Mouse (Mus musculus): ENCODE results near the gene Cdadc1. TPM values are rescaled to one million over a fixed set of nuclear protein-coding genes. Genes with fewer than 3 reads are reported as not detected.
"Not testable (repeated sequence)": the region's sequence is repeated elsewhere in the genome, so short reads cannot be mapped to it uniquely, and the experiment has no call there.

Gene Cdadc1
- total RNA-seq, 2 experiments from 2014 or later: 29.3 to 38.0 TPM

DNA sequence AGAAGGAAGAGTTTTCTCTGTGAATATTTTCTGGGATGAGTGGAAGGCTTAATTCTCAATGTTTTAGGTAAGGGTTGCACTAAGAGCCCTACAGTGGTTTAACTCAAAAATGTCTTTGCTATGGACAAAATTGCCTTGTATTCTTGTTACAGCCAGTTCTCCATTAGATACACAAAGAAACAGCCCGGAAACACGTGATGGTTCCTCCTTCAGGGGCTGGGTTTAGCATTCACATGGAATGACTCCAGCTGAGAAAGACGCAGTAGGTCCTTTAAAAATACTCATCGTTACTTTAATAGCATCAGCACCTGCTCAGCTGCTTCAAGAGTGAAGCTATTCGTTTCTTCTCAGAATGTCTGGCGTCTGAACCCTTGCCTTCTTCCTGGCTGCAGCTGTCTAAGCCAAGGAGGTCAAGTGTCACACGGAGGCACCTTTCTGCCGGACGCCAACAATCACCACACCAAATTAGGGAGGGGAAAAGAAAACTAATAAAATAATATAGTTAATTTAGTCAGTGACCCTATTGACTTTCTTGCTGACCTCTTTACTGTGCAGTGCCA lies 26.6 kb upstream of the Cdadc1 start:
- DNase-seq: no peak
- intact Hi-C loops (cut with DNase I): no loop called here

DNA sequence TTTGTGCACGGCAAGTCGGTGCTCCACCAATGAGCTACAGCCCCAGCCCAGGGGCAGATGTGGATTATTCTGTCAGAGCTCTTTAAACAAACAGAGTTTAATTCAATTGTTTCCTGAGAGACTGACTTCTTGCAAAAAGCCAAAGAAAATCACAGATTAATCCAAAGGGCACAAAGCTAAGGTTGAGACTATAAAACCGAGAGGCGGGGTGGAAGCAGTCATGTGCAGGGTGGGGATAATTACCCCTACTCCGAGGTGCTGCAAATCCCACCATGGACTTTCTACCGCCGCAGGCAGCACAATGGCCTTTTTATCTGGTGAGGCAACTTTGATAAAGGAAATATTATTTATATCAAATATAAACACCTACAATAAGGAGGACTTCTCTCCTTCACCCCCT lies 19.0 kb upstream of the Cdadc1 start:
- no peak for DNase-seq

DNA sequence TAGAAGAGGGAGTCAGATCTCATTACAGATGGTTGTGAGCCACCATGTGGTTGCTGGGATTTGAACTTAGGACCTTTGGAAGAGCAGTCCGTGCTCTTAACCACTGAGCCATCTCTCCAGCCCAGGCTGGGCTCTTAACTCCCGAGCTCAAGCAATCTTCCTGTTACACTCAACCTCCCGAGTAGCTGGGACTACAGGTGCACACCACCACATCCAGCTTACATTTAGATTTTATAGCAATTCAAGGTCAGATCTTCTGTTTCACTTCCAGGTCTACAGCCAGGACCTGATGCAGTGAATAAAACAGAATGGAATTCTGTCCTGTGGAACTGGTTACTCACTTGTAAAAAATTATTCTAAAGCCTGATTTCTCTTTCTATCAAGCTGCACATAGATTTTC lies 16.4 kb upstream of the Cdadc1 start:
- intact Hi-C loops (cut with DNase I); DNase-seq: not testable (repeated sequence)

More for the DNA sequence above, 19.0 kb upstream of the Cdadc1 start:
- intact Hi-C loops (cut with DNase I): no loop called here

DNA sequence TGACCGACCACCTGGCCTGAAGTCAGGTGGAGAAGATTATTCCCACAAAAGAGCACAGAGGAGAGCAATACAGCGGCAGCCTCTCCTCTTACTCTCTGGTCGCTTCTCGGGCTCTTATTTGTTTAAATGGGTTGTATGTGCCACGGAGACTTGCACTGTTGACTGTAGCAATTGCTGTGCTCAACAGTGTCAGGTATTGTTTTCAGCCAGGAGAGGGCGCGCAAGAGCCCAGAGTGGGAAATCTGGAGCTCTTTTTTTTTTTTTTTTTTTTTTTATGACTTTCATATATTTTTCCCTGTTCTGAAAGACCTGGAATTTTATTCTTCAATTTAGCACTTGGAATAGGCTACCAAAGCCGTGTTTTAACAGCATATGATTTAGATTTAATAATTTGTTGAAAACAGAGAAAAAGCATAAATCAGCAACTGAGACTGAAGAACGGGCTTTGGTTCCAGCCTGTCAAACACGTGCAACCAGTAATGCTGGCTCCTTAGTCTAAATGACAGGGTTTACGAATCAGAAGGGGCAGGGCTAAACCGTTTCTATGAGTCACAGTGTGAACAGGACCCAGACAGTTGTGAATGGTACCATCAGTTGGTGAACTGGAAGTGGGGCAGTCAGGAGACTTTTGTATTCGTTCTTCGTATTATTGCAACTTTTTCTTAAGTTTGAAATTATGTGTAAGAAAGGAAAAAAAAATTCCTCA lies 15.3 kb upstream of the Cdadc1 start:
- intact Hi-C loops (cut with DNase I): no loop called here

DNA sequence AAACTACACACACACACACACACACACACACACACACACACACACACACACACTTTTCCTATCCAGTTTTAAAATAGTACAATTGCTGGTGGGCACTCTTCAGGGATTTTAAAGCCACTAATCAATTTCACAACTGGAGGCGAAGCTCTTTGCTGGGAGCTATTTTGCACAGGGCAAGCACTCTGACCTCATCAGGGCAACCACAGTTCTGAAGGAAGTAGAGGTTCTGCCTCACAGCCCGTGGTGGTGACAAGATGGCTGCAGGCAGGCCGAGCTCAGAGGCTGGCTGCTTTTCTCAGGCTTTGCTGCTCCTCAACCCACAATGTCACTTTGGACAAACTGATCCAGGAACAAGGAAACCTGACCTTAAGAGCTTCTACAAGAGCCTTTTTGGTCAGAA lies 9.3 kb upstream of the Cdadc1 start:
- DNase-seq: no peak
- intact Hi-C loops (cut with DNase I): loop anchor here (2.0 kb wide), 1 partner anchor 336 kb away; no protein-coding TSS in a partner anchor

More for the DNA sequence above, 15.3 kb upstream of the Cdadc1 start:
- peak in 1 of 2 experiments; percentile 62 for DNase-seq

DNA sequence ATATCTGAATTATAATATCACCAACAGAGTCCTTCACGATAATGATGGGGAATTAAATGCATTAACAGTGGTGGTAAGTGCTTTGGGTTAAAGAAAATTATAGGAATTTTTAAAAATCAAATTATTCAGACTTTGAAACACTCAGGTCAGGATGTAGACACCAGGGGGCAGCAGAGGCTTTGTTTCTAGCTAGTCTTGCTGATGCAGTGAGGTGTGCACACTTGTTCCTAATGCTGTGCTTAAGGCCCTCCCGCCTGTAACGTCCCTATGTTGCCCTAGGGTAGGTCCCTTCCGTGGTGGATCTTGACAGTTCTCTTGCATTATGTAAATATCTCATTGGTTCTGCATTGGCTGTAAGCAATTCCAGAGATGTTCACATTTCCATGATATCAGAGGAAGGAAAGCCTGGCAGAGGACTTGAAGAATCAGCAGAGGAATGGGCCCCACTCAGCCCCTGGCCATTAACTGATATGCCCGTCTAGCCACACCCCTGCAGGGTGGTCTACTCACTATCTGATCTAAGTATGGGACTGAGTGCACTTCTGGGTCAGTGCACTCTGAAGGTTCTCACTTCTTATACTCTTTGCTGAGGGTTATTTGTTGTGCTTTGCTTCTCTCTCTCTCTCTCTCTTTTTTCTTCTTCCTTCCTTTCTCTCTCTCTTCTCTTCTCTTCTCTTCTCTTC lies 8.1 kb upstream of the Cdadc1 start:
- DNase-seq: peak in 1 of 2 experiments; percentile 59
- intact Hi-C loops (cut with DNase I): loop anchor here (2.0 kb wide), 2 partner anchors 337 to 413 kb away; no protein-coding TSS in a partner anchor

DNA sequence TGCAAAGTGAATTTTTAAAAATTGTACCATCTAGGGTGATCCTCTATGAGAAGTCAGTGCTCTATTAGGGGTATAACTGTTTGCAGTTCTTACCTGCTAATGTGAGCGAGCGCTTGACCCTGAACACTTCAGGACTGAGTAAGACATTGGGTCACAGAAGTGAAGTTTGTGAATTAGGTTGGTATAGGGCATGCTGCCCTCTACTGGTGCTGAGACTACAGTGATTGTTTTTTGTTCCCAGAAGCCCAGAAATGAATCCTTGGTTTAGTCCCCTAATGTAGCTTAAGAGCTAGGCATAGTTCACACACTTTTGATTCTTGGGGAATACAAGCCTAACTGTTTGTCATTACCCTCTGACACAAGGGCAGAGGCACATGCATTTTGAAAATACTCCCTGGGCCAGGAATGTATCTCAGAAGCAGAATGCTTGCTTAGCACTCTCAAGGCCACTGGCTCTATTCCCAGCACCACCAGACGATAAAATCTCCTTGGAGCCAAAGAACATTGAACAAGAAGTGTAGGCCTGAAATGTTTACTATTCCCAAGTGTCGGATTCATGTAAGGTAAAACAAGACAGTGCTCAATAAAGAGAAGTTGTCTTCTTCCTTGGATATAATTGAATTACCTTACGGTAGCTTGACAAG lies 6.4 kb upstream of the Cdadc1 start:
- intact Hi-C loops (cut with DNase I): loop anchor here (2.0 kb wide), 1 partner anchor 415 kb away; no protein-coding TSS in a partner anchor
- no peak for DNase-seq

DNA sequence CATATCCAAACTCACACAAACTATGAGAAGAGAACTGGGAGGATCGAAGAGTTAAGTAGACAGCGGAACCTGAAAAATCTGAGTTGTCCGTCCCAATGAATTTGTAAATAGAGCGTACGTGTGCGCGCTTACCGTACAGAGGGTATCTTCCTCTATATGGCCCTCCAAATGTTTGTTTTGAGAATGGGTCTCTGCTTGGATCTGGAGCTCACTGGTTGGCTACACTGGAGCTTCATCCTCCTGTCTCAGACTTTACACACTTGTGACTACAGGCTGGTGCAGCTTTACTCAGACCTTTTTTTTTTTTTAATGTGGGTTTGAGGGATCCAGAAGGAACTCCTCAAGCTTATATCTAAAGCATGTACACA lies 485 bp upstream of the Cdadc1 start:
- no peak for DNase-seq
- intact Hi-C loops (cut with DNase I): loop anchor here (5.0 kb wide), 1 partner anchor 649 kb away; no protein-coding TSS in a partner anchor

DNA sequence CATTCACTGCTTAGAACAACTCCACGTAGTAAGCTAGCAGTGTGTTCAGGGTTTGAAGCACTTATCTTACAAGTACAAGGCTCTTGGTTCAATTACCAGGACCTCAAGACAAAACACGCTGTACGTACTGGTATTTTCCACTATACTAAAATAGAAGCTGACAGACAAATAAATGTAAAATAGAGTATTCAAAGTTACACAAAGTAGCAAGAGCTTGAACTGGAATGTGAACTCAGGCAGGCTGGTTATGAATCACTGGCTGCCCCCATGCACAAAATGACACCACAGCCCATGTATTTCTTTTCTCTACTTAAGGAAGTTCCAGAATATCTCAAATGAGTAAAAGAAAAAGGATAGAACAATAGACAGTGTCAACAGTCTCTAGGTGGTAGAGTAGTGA lies 2.8 kb downstream of the Cdadc1 start:
- intact Hi-C loops (cut with DNase I): loop anchor here (5.0 kb wide), 1 partner anchor 652 kb away; no protein-coding TSS in a partner anchor
- DNase-seq: no peak

DNA sequence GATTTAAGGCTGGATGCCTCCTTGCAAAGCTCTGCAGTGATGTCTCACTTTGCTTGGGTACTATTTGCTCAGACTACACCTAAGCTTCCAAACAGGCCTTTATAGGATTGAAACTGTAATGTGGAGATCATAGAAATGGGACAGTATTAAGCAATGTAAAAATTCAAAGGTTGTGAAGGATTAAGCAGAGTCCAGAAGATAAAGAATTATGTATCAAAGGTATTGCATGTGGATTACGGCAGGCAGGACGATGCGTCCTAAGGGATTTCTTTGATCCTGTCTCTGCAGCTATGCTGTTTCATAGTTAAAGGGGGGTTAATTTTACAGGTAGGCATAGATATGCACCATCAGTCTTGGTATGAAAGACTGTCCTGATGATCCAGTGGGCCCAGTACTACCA lies 5.2 kb downstream of the Cdadc1 start:
- DNase-seq: no peak
- intact Hi-C loops (cut with DNase I): no loop called here

DNA sequence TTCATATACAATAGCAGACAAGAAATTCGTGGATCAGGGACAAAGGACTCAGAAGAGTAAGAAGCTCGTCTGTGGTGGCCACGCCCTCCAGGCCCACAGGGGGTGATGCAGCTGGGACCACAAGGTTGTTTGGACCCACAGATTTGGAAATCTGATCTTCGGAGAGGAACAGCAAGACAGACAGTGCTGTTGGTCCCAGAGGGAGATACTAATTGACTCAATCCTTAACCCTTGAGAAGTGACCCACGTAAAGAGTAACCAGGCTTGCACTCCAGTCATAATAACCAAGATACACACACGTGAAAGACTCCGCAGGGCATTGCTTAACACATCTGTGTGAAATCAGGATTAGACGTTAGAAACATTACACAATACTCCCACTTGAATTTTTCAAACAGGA lies 5.9 kb downstream of the Cdadc1 start:
- DNase-seq: no peak
- intact Hi-C loops (cut with DNase I): no loop called here

DNA sequence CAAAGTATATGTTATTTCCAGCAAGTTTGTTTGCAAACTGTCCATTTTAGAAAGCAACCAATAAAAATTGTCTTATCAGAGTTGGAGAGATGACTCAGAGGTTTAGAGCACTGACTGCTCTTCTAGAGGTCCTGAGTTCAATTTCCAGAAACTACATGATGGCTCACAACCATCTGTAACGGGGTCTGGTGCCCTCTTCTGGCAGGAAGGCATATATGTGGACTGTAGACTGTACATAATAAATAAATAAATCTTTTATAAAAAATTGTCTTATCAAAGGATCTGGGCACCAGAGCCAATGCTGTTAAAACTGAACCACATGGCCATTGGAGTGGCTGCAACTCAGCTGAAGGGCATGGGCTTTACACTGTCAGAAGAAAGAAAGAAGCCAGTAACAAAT lies 7.1 kb downstream of the Cdadc1 start:
- intact Hi-C loops (cut with DNase I): no loop called here
- DNase-seq: no peak

DNA sequence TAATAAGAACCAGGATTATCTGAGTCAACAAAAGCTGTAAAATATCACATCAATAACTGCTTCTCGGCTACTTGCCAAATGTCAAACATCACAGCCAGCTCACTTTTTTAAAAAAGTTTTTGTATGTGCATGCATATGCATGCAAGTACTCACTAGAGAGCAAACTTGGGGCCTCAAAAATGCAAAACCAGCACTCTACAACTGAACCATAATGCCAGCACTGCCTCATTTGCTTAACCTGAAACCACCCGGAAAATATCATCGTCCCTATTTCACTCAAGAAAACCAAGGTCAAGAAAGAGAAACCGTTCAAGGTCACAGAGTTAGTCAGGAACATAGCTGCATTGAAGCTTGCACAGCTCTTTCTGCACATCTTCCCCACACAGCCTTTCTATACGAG lies 21.4 kb downstream of the Cdadc1 start:
- DNase-seq: no peak
- intact Hi-C loops (cut with DNase I): no loop called here

DNA sequence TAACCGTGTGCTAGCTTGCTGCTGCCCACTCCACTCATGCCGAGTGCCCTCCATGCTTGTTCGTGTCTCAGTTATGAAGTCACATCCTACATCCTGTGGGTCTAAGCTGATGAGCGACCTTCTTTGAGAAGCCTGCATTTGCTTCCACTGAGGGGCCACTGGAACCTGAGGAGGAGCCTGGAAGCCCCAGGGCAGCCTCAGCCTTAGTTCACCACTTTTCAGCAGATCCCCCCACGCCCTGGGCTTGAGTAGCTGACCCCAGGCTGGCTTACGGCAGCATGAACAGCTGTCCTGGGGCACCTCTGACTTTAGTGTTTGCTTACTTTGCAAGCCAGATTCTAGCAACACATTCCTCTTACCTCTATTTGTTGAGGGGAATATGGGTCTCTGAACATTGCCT lies 31.0 kb downstream of the Cdadc1 start:
- intact Hi-C loops (cut with DNase I): no loop called here
- no peak for DNase-seq

DNA sequence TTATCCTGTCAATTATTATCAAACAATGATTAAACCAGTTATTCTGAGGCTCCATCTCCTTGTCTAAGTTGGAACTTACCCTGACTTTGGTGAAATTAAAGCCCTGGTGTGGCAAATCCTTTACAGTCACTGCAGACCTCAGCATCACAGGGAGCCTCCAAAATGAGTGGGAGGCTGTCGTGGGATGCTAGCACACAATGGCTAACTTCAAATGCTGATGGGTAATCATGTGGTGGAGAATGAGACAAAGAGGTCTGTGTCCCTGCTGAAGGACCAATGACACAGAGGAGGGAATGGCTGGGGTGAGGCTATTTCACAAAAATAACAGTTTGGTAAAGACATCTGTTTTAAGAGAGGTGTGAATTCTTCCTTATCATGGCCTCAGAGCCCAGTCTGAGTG lies 39.9 kb downstream of the Cdadc1 start:
- intact Hi-C loops (cut with DNase I): loop anchor here (2.0 to 5.0 kb wide), 2 partner anchors 89 to 171 kb away; no protein-coding TSS in a partner anchor
- DNase-seq: no peak

DNA sequence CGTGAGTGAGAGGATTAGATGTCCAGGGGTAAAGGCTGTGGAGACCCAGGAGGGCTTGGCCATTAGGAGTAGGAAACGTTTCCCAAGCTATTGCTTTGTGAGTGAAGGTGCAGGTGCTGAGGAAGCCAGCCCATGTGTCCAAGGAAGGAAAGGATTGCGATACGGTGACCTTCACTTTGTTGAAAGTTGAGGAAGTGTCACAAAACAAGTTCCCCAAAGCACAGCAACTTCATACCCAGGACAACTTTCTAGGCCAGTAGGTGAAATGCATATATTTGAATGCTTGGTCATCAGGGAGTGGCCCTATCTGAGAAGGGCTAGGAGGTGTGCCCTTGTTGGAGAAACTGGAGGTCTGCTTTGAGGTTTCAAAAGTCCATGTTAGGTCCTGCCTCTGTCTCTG lies 40.7 kb downstream of the Cdadc1 start:
- DNase-seq: no peak
- intact Hi-C loops (cut with DNase I): loop anchor here (2.0 to 5.0 kb wide), 2 partner anchors 88 to 170 kb away; no protein-coding TSS in a partner anchor

DNA sequence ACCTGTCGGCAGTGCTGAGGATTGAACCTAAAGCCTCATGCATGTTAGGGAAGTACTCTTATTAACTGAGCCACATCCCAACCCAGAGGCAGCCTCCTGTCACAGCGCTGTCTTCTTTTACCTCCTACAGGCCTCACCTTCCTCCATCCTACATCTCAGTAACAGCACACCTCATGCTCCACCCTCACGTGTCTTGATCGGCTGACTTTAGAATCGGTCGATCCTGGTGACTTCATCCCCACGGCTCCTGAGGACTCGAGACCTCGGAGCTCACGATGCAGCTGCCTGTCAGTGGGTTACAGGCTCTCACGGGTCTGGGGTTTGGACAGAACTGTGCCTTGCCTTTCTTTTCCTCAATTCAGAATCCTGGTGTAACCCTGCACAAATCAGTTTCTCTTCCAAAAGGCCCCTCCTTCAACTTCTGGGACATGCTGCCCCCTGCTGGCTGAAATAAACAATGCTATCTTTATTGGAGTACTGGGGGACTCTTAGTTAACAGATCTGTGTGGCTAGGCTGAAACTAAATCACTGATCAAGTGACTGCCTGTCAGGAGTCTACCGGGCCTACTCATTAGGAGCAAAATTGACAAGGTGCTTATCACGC lies 41.7 kb downstream of the Cdadc1 start:
- intact Hi-C loops (cut with DNase I): loop anchor here (2.0 to 5.0 kb wide), 2 partner anchors 87 to 169 kb away; no protein-coding TSS in a partner anchor
- peak; percentile 32 to 64 for DNase-seq

DNA sequence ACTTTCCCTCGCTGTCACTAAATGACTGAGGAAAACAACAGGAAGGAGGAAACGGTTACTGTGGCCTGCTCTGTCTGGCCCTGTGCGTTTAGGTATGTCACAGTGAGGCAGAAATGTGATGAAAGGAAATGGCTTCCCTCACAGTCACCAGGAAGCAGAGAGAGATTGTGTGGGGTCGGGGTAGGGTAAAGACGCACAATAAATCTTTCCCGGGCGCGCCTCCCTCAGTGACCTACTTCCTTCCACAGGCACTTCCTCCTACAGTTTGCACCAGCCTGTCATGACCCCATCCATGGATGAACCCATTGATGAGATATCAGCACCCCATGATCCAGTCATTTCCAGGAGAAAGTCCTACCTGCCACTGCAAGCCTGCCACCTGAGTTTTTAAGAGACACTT lies 42.7 kb downstream of the Cdadc1 start:
- DNase-seq: no peak
- intact Hi-C loops (cut with DNase I): loop anchor here (5.0 kb wide), 1 partner anchor 168 kb away; no protein-coding TSS in a partner anchor

DNA sequence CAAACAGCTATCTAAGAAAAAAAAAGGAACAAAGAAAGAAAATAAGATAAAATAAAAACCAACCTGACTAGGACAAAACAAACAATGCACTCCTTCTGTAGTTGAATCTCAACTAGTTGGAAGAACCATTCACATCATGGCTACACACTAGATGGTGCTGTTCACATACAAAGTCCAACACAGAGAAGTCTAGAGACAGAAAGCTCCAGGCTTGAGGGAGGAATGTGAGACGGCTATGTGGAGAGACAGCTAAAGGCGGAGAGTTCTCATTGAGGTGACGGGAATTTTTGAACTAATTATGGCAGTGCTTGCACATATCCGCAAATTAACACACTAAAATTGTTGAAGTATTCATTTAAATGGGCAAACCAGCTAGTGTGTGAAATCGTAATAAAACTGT lies 43.7 kb downstream of the Cdadc1 start:
- no peak for DNase-seq
- intact Hi-C loops (cut with DNase I): no loop called here

DNA sequence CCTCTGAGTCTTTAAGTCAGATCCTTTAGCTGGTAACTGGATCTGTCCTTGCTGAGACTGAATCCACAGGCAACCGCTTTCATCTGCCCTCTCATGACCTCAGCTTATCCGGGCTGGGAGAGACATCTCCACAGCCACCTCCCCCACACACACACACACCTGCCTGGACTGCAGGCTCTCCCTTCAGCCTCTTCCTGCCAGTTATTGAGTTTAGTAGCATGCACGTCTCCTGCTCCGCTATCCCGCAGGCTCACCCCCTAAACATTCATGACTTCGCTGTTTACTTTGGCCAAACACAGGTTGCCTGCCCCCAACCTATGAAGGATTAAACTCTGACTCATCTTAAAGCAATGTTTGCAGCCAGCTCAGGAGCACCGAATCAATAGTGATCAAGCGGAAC lies 45.8 kb downstream of the Cdadc1 start:
- intact Hi-C loops (cut with DNase I): no loop called here

More for the DNA sequence above, 45.8 kb downstream of the Cdadc1 start:
- DNase-seq: no peak

Data from gastrocnemius, postnatal 36 days (tissue).